Mouse (Mus musculus) ES-E14 (cell line): Measurements from ENCODE around the gene Rtn4.

ENCODE experiments used
- CHD2 ChIP-seq: IDR thresholded peaks from 2 replicates; pipeline ENCODE4 v1.6.1; 2014; ENCODE audit warnings: mild to moderate bottlenecking, low read depth, low read length, inconsistent platforms
- HCFC1 ChIP-seq: IDR thresholded peaks from 2 replicates; pipeline ENCODE4 v1.6.1; 2012; ENCODE audit warnings: low read length, inconsistent platforms, borderline replicate concordance; ENCODE audit not compliant: insufficient read depth
- MAFK ChIP-seq: IDR thresholded peaks from 2 replicates; pipeline ENCODE4 v1.6.1; 2014; ENCODE audit warnings: mild to moderate bottlenecking, low read depth, low read length, inconsistent platforms; ENCODE audit not compliant: insufficient read depth
- ZNF384 ChIP-seq: IDR thresholded peaks from 2 replicates; pipeline ENCODE4 v1.6.1; 2012; ENCODE audit warnings: low read depth, low read length, inconsistent platforms

GRCm38 (mm10) chr11:29644421-29644820, 48.3 kb upstream of the Rtn4 start:
- no peak for TF ChIP-seq ZNF384
- TF ChIP-seq HCFC1, result no peak
- no peak for TF ChIP-seq CHD2
- TF ChIP-seq MAFK, result no peak
